Mouse (Mus musculus): ENCODE data around the gene Cpped1.

Gene Cpped1

GRCm38 (mm10) chr16:11909035-11909591, at the start of gene Cpped1:
Cpped1 (minus strand) TSS chr16:11909445.
- DNase-seq (ENCODE audit: low spot score) = peak; percentile 82

GRCm38 (mm10) chr16:11940477-11940876, 31.2 kb upstream of the Cpped1 start:
- peak; percentile 46 for DNase-seq (ENCODE audit: low spot score)

GRCm38 (mm10) chr16:11910801-11911200, 1.6 kb upstream of the Cpped1 start:
- no peak for DNase-seq (ENCODE audit: low spot score)

GRCm38 (mm10) chr16:11909817-11910216, 572 bp upstream of the Cpped1 start:
- DNase-seq (ENCODE audit: low spot score) = peak; percentile 5

GRCm38 (mm10) chr16:11908461-11909014, 707 bp downstream of the Cpped1 start:
- no peak for DNase-seq (ENCODE audit: low spot score)

GRCm38 (mm10) chr16:11907816-11908215, 1.4 kb downstream of the Cpped1 start:
- no peak for DNase-seq (ENCODE audit: low spot score)

- DNase-seq (ENCODE audit: low spot score) = no peak
These were observed 2.3 kb downstream of the Cpped1 start for GRCm38 (mm10) chr16:11906906-11907305.

- no peak for DNase-seq (ENCODE audit: low spot score)
These were observed 4.0 kb downstream of the Cpped1 start for GRCm38 (mm10) chr16:11905216-11905615.

GRCm38 (mm10) chr16:11902007-11902406, 7.2 kb downstream of the Cpped1 start:
- no peak for DNase-seq (ENCODE audit: low spot score)

- DNase-seq (ENCODE audit: low spot score) = no peak
These were observed 8.9 kb downstream of the Cpped1 start for GRCm38 (mm10) chr16:11900341-11900740.

GRCm38 (mm10) chr16:11896411-11896810, 12.8 kb downstream of the Cpped1 start:
- no peak for DNase-seq (ENCODE audit: low spot score)

- DNase-seq (ENCODE audit: low spot score) = no peak
These were observed 14.4 kb downstream of the Cpped1 start for GRCm38 (mm10) chr16:11894877-11895276.

- DNase-seq (ENCODE audit: low spot score) = no peak
These were observed 19.1 kb downstream of the Cpped1 start for GRCm38 (mm10) chr16:11890186-11890585.

GRCm38 (mm10) chr16:11889741-11890140, 19.5 kb downstream of the Cpped1 start:
- no peak for DNase-seq (ENCODE audit: low spot score)

GRCm38 (mm10) chr16:11881795-11882194, 27.4 kb downstream of the Cpped1 start:
- no peak for DNase-seq (ENCODE audit: low spot score)

GRCm38 (mm10) chr16:11880461-11880860, 28.8 kb downstream of the Cpped1 start:
- DNase-seq (ENCODE audit: low spot score) = no peak

- no peak for DNase-seq (ENCODE audit: low spot score)
These were observed 30.0 kb downstream of the Cpped1 start for GRCm38 (mm10) chr16:11879196-11879595.

GRCm38 (mm10) chr16:11875227-11875626, 34.0 kb downstream of the Cpped1 start:
- no peak for DNase-seq (ENCODE audit: low spot score)

GRCm38 (mm10) chr16:11873292-11873691, 36.0 kb downstream of the Cpped1 start:
- DNase-seq (ENCODE audit: low spot score) = no peak

GRCm38 (mm10) chr16:11868486-11868885, 40.8 kb downstream of the Cpped1 start:
- DNase-seq (ENCODE audit: low spot score) = no peak

GRCm38 (mm10) chr16:11852716-11853605, 56.3 kb downstream of the Cpped1 start:
- no peak for DNase-seq (ENCODE audit: low spot score)

GRCm38 (mm10) chr16:11848990-11849658, 60.1 kb downstream of the Cpped1 start:
- DNase-seq (ENCODE audit: low spot score) = no peak

GRCm38 (mm10) chr16:11845309-11845708, 63.9 kb downstream of the Cpped1 start:
- DNase-seq (ENCODE audit: low spot score) = no peak
